Mouse (Mus musculus) T-helper 17 cell (primary cell): ENCODE measurements around the gene Megf11.
"Not testable (repeated sequence)": the region's sequence is repeated elsewhere in the genome, so short reads cannot be mapped to it uniquely, and the experiment has no call there.

ENCODE experiments used
- in situ Hi-C, 2 experiments: fragments of 300-600 bp; cut with MboI, MseI; formaldehyde crosslinking; loops; 1 replicate in 1 of 2; 2 replicates in 1 of 2; pipeline ENCODE4 v1.15.1; 2025; ENCODE audit warnings: high pct_unique_total_duplicates in 2 of 2

The Megf11 gene

DNA sequence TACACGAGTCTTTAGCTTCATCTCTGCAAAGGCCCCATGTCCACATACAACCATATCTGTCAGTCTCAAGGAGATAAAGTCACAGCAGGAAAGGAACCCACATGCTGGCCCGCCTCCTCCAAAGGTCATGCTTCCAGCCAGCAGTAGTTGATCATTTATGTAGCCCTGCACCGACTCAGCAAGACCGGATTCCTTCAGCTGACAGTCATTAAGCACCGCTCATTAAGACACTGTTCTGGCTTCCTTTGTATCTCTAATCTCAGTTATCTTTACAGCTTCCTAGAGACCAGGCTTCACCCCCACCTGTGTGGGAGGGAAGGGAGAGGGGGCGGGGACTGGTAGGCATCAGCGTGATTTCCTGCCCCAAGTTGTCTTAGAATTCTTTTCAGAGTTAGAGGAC is 258.7 kb downstream of the Megf11 start:
- in situ Hi-C loops: no loop called here

DNA sequence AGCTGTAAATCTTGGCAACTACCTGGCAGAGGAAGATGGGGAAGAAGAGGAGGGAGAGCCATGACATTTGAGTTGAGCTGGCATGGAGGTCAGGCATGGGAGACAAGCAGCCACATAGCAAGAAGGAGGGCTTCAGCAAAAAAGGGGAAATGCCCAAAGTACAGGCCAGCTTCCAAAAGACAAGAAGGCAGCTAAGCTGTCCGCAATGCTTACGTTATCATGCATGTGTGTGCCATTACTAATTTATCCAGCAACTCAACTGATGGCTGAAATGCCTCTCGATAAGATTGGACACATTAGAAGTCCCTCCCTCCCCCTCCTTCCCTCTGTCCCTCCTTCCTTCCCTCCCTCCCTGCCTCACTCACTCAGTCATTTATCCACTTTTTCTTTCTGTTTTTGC is 260.0 kb downstream of the Megf11 start:
- in situ Hi-C loops: no loop called here

DNA sequence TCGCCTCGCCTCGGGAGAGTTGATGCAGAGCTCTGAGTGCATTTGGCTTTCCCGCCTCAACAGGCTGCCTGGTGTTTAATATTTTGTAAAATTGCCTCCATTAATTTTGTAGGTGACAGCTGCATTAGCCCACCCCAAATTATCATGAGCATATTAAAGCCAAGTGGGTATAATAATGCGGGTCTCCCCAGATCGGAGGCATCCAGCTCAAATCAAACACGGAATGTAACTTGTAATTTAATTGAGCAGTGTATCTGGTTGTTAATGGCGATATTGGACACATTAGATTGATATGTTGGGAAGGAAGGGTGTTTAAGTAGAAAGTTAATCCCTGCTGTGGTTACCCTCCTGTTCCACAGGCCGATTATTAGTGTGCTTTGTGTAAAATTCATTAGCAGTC is 264.0 kb downstream of the Megf11 start:
- in situ Hi-C loops: no loop called here

DNA sequence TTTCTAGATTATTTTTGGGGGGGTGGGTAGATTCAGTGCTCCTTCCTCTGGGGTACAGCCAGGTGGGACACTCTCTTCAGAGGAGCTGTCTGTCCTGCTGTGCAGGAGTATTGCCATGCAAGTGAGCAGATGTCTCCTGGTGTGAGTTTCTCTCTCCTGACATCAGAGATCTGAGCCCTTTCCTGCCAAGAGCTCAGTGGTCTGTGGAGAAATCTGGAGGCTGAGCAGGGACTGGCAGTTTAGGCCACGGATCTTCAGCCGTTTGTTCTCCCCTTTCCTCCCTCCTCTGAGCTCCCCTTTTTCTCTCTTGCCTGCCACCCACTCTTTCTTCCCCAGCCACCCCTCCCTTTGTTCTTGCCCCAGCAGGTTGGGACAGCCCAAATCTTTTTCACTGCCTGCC is 264.5 kb downstream of the Megf11 start:
- in situ Hi-C loops: no loop called here

DNA sequence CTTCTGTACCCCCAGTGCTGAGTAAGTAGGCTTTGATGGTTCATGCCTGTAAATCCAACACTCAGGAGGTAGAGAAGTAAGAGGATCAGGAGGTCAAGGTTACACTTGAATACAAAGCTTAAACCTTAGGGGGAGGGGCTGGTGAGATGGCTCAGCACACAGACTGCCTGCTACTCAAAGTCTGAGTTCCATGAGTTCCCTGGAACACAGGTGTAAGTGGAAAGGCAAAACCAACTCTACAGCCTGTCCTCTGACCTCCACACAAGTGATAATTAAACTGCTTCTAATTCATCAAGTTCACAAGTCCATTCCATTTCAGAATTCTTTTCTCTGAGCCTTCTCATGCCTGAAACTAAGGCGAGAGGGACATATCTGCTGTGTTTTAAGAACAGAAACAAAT is 265.8 kb downstream of the Megf11 start:
- in situ Hi-C loops: no loop called here

DNA sequence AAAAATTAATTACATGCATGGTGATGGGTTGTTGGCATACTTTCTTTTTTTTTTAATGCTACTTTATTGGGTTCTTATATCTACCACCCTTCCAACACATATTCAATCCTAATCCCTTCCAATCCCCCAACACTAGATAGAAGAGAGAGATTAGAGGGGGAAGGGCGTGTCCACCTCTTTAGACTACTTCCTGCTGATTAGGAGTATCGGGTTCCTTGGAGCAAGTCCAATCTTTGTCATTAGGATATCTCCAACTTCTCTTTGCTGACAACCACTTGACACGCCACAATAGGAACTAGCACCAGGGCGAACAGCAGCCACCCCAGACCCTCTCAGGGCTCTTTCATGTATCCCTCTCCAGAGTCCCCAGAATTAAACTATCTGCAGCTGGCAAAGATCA is 266.3 kb downstream of the Megf11 start:
- in situ Hi-C loops: no loop called here

DNA sequence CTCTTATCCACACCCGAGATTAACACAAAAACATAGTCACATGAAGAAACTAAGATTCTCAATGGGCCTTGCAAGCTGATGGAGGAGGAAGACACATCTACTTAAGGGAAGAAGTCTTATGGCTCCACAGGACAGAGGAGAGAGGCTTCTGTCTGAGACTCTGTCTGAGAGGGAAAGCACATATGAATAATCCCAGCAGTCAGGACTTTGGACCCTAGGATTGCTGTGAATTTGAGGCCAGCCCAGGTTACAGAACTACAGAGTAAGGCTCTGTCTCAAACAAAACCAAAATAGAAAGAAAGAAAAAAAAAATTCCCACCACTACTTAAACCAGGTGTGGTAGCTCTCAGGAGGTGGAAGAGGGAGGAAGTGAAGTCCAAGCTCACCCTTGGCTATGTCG is 266.7 kb downstream of the Megf11 start:
- in situ Hi-C loops: no loop called here

DNA sequence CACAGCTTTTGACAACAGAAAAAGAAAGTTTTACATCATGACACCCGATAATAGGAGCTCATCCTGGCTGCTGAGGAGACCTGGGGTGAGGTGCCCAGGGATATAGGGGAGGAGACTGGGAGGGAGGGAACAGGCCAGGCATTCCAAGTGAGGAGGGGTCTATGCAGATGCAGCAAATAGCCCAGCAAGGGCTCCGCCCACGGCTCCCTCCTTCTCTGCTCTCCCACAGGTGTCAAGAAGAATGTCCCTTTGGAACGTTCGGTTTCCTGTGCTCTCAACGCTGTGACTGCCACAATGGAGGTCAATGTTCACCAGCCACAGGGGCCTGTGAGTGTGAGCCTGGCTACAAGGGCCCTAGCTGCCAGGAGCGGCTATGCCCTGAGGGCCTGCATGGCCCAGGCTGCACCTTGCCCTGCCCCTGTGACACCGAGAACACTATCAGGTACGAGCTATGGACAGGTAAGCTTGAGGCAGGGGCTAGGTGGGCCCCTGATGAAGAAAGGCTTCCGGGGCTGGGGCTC is 267.5 kb downstream of the Megf11 start:
- in situ Hi-C loops: no loop called here

DNA sequence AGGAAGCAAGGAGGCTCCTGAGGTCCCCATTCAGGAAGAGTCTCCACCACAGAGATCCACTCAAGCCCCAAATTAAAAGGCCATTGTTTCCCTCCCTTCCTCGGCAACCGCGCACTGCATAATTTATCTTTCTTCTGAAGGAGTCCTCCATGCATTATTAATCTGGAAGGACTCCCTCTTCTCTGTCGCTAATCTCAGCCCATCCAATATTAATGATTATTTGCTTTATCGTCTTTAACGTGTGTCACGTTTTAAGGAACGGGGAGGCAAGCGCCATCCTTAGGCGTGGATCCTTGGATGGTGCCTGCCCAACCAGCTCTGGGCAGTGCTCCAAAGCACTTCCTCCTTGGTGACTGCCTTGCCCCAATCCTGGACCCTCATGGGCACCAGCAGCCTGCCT is 269.3 kb downstream of the Megf11 start:
- in situ Hi-C loops: no loop called here

DNA sequence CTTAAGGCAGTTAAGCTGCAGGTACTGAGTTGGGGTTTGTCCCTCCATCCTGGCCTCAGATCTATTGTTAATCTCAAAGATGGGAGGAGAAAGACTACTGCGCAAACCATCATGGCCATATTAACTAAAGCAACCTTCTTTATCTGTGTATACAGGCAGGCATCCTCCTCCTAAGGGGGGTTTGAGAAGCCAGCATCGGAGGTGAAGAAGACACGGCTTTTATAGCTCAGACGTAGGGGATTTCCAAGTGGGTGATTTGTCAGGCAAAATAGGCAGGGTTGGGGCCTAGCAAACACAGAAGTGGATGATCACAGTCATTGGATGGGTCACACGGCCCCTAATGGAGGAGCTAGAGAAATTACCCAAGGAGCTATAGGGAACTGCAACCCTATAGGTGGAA is 271.2 kb downstream of the Megf11 start:
- in situ Hi-C loops: no loop called here

DNA sequence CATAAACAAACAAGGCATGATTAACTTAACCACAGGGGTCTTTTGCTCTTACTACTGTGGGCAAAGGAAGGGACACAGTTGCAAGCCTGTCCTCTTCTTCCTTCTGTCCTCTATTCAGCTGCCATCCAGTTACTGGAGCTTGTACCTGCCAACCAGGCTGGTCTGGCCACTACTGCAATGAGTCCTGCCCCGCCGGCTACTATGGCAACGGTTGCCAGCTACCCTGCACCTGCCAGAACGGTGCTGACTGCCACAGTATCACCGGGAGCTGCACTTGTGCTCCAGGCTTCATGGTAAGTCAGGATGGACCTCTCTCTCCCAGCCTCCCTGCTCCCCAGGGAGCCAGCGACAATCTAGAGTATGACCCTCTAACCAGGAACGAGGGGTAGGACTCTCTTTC is 274.8 kb downstream of the Megf11 start:
- in situ Hi-C loops: no loop called here

DNA sequence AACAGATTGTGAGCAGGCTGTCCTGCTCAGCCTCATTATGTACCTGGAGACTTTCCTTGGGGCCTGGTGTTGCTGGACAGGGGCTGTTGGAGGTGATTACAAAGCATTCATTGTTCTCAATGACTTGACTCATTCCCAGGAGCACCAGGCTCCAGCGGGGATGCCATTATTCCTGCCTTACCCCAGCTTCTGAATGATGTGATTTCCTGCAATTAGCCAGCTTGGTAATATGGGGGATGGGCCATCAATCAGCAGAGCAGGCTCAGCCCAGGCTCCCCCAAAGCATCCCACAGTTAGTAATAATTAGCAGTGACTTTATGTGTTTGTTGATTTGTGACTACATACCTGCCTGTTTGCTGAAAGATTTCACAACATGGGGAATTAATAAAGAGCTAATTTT is 279.2 kb downstream of the Megf11 start:
- in situ Hi-C loops: no loop called here

DNA sequence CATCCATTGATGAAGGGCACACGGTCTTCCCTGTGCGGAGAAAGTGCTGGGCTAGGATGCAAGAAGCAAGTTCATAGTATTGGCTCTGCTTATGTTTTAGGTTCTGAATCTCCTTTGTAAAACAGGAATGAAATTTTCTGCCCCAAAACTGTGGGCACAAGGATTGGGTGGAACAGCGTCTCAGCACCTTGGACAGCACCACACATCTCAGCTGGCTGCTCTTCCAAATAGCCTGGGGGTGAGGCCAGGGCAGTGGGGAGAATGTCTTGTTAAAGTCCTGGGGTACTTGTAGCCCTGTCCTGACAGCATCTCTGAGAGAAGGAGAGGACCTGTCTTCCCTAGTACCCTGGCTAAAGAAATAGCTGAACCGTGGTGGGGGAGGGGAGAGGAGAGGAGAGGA is 281.1 kb downstream of the Megf11 start:
- in situ Hi-C loops: no loop called here

DNA sequence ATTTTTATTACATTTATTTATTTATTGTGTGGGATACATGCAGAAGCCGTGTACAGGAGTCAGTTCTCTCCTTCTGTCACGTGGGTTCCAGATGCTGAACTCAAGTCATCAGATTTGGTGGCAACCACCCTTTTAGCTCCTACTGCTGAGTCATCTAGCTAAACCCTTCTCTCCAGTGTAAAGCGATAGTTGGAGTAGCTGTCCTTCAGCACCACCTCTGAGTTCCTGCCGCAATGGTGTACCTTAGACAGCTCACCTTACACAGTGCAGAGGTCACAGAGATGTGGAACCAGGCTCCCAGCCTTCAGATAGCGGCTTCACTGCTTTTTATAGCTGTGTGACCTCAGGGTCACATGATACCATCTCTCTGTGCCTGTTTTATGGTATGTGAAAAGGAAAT is 282.1 kb downstream of the Megf11 start:
- in situ Hi-C loops: no loop called here

DNA sequence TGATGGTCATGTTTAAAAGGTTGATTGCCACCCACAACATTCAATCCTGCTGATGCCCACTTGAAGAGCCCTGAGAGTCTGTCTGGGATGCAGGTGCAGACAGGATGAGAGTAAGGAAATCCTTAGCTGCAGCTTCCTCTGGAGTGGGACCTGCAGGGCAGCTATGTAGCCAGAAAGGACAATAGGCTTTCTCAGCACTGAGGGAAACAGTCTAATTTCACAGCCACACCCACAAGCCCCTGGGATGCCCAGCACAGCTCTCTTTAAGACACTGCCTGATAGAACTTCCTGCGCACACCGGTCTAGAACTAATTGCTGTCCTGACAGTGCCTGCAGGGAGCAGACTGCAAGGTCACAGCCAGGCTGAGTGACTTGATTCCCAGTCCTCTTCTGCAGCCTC is 282.6 kb downstream of the Megf11 start:
- in situ Hi-C loops: no loop called here

DNA sequence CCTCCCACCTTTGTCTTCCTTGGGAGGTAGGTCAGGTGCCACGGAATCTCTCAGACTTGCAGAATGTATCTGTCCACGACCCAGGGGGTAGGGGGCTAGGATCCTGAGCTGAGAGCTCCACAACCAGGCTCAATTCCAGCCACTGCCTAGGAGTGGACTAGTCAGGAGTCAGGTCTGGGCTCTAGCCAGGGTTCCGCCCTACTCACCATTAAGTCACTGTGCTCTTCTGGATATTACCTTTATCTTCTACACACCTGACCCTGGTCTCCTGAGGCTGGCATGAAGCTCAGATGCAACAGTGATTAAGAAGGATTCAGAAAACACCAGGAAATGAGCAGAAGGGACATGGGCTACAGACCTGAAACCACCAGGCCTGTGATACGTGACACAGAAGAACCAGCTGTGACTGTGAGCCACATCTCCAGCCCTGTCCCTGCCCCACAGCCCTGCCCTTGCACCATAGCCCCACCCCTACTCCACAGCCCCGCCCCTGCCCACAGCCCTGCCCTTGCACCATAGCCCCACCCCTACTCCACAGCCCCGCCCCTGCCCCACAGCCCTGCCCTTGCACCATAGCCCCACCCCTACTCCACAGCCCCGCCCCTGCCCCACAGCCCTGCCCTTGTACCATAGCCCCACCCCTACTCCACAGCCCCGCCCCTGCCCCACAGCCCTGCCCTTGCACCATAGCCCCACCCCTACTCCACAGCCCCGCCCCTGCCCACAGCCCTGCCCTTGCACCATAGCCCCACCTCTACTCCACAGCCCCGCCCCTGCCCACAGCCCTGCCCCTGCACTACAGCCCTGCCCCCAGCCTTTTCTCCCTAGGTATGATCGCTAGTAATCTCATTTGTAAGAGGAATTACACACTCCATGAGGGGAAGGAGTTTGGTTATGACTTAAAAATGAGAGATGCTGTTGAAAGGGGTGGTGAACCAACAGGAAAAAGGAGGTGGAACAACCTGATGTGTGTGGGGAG is 286.2 kb downstream of the Megf11 start:
- in situ Hi-C loops: not testable (repeated sequence)

DNA sequence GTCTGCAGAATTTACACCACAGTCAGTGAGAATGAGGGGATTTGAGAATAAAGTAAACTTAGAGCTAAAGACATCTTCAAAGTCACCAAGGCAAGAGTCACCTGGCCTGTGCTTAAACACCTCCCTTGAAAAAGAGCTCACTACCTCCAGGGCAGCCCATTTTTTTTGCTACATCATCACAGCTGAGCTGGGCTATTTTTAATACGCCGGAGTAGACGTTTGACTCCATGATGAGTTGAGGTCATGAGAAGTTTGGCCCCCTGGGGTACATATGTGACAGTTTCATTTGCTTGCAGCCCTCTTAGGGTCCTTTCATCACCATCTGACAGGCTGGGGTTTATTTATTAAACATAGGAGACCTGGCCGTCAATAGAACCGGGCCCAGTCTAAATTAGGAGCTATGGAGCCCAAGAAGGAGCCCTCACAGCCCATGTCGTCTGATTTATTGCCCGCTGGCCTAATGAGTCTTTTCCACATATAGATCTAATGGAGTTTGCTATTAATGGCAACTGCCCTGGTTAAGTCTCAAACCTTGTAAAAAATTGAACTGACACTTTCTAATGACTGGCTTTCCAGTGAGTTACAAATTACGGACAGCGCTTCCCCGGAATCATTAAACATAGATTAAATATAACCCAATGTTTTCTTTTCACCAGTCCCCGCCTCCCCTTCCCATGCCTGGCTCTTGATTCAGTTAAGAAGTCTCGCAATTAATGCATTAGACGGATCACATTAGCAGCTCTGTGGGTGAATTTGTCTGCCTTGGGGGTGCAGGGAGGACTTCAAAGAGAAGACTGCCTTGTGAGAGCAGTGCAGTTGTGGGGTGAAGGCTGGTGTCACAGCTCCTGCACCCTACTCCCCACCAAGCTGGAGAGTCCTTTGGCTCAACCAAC is 301.9 kb downstream of the Megf11 start:
- in situ Hi-C loops: loop anchor here in 1 of 2 experiments (10.0 kb wide), 1 partner anchor 1587 kb away; no protein-coding TSS in a partner anchor

DNA sequence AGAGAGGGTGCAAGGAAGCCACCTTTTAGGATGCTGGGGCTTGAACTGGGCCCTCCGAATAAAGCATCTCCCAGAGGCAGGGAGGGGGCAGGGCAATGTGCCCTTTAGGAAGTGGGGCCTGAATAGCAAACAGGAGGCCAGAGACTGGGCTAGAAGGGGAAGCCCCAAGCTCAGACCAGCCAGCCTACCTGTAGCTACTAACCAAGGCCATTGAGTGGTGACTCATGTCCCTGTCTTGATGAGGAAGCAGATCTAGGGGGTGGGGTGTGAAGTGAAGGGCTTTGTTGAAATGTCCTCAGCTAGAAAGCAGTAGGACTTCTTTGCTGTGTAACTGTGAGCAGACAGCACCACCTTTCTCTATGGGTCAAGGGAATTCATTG is 302.6 kb downstream of the Megf11 start:
- in situ Hi-C loops: loop anchor here in 1 of 2 experiments (10.0 kb wide), 1 partner anchor 1587 kb away; no protein-coding TSS in a partner anchor

DNA sequence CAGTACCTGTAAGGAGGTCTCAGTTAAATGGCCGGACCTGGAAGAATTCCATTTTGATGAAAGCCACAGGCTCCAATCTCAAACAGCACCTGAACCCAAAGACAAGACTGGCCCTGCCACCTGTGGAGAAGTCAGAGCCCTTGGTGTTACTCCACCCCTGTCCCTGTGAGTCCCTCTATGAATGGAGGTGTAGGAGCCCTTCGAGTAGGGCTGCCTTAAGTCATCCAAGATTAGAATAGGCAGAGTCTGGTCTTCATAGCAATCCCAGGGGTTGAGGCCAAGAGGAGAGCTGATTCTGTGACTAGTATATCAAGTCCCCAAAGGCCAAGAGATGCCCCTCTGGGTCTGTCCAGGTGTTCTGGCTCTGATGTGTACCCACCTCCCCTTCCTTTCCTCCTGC is 305.3 kb downstream of the Megf11 start:
- in situ Hi-C loops: no loop called here

DNA sequence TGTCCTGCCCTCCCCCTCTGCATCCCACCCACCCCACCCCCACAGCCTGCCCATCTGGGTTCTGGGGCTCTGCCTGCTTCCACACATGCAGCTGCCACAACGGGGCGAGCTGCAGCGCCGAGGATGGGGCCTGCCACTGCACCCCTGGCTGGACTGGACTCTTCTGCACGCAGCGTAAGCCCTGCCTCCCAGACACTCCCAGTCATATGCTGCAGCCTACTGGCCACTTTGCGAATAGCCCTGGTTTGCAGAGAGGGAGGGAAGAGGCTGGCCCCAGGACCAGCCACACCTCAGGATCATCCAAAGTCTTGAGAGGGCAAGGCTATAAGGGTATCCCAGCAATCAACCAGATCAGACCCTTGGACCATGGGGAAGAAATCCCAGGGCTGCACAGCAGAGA is 305.8 kb downstream of the Megf11 start:
- in situ Hi-C loops: no loop called here

DNA sequence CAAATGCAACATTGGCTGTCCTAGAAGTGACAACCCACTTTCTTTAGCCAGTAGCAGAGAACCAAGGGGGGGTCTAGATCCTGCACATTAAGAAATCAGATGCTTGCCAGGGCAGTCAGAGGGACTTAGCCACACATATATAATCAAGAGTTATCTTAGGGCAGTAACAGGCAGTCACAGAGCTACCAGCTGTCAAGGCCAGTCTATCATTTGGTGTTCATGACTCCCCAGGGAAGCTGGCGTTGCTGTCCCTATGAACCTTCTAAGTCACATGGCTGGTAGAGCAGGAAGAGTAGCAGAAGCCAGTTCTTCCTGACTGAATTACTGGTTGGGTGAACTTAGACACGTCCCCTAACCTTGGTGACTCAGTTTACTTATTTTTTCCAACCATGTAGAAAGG is 307.7 kb downstream of the Megf11 start:
- in situ Hi-C loops: no loop called here

DNA sequence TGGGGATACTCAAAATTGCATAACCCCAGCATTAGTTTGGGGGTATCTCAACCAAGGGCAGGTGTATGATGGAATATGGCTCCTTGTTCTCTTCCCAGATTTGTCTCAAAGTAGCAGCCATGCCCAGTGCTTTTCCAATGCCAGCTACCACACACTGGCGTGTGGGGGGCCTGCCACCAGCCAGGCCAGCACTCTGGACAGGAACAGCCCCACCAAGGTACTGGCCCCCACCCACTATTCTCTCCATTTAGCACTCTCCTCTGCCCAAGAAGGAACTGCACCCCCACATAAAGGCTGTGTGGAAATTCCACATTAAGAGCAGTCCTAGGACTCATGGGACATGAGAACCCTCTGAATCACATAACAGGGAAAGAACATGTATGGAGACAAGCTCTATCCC is 309.8 kb downstream of the Megf11 start:
- in situ Hi-C loops: no loop called here
